Mouse (Mus musculus) neural tube, embryonic 10.5 days (tissue): ENCODE results near the gene Prkcsh.

Experiments
- DNase-seq: peaks from one replicate; pipeline ENCODE4 v3.0.0-alpha.2; 2017; ENCODE audit warnings: low spot score; ENCODE audit errors: extremely low spot score

The Prkcsh gene

DNA sequence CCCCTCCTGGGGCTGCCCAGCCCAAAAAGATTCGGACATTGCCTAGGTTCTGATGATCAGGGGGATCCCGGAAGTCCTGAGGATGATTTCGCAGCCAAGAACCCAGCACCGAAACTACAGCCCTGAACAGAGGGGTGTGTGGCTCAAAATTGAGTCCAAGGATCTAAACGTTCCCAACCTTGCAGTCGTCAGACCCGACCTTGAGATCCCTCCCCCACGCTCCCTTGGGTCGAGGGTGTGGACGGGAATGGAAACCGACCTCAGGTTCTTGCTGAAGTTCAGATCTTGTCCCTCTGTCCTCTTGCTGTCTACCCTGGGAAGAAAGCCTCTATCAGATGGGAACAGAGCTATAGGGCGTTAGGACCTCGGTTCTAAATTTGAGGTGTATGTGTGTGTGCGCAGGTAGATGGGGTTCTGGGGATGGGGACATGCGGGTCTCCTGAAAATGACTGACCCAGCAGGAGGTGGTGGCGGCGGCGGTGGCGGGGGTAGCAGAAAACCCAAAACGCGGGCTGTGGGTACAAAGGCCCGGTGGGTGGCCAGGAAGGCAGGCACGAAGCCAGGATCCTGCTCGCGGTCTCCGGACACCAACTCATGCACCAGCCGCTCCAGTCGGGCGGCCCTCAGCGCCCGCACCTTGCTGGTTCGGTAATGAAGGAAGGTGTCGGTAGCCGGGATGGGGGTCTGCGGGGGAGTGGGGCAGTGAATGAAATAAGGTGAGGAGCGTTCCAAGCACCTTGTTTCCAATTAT lies 14.8 kb upstream of the Prkcsh start:
- DNase-seq = peak; percentile 18

DNA sequence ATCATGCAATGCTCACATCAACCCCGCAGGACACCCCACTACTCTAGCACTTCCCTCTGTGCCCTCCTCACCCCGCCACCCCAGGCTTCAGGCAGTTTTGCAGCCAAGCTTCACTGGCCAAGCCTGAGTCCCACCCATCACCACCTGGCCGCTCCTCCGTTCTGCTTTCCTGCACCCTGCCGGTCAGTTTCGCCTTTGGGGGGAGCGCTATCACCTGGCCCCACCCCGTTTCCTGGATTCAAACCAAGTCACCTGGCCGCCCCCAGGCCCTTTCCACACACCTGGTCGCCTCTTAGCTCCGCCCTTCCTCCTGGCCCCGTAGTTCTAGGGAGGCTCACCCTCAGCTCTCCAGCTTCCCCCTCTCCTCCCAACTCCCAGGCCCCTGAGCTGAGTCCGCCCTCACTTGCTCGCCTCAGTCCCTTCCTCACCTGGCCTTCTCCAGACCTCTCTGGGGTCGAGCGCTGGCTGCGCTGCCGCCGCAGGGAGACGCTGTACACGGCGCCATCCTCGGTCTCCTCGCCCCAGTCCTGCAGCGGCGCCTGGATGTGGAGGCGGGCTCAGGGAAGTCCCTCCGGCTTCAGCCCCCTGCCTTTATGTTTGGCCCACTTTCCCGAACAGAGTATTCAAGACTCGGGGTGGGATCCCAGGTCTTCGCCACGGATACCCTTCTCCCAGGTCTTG lies 14.0 kb upstream of the Prkcsh start:
- peak; percentile 45 for DNase-seq

DNA sequence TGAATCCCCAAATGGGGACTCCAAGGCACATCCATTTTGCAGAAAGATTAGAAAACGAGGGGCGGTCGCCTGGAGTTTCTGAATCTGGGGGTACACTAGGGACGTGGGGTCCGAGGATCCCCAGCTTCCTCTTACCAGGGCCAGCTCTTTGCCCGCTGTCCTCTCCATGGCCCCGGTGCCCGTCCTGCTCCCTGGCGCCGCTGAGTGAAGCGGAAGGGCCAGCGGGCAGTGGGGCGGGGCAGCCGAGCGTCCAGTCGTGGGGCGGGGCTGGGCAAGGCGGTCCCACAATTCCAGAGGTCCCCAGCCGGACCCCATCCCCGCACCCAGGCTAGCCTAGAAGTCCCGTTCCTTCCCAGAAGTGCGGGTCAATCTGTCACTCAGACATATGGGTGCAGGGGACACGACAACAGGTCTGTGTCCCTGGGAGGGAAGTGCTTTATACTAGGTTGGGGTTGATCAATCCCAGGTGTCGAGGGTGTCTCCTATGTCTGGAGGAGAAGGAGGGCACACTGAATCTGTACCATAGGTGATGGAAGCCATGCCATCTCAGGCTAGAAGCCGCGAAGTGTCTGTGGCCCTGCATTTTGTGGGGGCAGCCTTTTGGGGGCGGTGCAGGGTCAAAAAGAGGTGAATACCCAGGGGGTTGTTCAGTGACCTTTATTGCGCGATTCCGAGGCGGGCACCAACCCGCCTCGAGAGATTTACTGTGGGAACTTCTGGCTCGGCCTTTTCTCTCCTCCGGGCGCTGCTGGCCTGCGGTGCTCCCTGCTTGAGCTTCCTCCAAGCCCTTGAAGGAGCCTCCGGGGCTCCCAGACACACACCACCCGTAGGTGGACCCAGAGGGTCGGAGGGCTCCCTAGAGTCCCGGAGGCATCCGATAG lies 13.1 kb upstream of the Prkcsh start, which contains the start of gene Rgl3:
TSS of gene Rgl3 (minus strand) at position 217 of the 881 bp plus-strand sequence.
- peak; percentile 69 for DNase-seq

GRCm38 (mm10) chr9:21992227-21992626 lies 10.4 kb upstream of the Prkcsh start:
- no peak for DNase-seq

DNA sequence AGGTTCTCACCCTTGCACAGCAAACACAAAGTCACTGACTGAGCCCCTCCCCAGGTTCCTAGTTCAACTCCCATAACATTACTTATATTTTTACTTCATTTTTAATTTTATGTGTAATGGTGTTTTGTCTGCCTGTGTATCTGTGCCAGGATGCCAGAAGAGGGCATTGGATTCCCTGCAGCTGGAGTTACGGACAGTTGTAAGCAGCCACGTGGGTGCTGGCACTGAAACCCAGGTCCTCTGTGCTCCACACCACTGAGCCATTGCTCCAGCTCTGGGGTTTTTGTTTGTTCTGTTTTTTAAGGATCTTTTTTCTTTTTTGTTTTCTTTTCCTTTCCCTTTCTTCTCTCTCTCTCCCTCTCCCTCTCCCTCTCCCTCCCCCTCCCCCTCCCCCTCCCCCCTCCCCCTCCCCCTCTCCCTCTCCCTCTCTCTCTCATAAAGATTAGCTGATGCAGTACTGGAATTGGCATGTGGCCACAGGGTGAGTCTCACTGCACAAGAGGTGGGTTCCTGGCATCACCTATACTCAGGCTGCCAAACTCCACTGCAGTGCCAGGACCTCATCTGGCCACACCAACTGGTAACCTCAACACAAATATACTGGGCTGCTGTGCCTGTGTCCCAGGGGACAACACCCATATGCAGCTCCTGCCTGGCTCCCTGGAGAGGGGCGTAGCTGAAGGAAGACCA lies 6.3 kb upstream of the Prkcsh start:
- no peak for DNase-seq

DNA sequence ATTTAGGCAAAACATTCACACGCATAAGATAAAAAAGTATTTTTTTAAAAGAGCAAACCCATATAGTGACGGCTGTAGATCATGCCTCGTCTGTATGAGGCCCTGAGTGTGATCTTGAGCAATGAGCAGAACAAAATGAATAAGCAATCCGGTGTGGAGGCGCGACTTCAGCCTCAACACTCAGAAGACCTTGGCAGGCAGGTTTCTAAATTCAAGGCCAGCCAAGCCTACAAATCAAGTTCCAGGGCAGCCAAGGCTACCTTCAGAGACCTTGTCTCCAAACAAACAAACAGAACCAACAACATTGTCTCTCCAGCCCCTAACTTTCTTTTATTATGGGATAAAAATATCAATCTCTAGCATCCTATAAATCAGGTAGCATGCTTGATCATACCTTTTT lies 2.3 kb upstream of the Prkcsh start:
- no peak for DNase-seq

DNA sequence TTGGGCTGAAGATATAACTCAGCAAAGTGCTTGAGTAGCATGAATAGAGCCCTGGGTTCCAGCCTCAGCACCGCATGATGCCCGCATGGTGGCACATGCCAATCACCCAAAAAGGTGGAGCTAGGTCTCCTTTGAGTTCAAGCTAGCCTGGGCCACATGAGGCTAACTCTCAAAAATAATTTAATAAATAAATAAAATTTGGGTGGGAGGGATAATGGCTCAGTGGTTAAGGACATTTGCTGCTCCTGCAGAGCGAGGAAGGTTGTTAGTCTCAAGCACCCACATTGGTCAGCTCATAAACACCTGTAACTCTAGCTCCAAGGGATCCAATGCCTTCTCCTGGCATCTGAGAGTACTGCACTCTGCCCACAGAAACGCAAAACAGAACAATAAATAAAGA lies 973 bp upstream of the Prkcsh start:
- no peak for DNase-seq

GRCm38 (mm10) chr9:22003163-22003554 lies 553 bp downstream of the Prkcsh start:
- DNase-seq = no peak

- no peak for DNase-seq
Observed at GRCm38 (mm10) chr9:22004546-22004945, 1.9 kb downstream of the Prkcsh start.

DNA sequence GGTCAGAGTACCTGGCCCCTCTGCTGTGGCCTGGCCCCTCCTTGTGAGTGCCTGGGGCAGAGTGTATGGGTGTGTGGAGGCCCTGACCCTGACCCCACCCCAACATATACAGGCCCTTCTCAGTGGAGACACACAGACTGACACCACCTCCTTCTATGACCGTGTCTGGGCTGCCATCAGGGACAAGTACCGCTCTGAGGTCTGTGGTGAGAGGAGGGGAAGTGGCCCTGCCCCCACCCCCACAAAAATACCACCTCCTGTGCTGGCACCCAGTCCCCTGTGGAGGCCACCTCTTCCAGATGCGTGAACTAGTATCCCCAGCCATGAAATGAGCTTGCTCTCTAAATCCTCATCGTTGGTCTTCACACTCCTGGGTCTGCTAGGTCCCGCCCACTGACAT lies 8.4 kb downstream of the Prkcsh start:
- no peak for DNase-seq

GRCm38 (mm10) chr9:22012731-22013130 lies 10.1 kb downstream of the Prkcsh start:
- DNase-seq = no peak

DNA sequence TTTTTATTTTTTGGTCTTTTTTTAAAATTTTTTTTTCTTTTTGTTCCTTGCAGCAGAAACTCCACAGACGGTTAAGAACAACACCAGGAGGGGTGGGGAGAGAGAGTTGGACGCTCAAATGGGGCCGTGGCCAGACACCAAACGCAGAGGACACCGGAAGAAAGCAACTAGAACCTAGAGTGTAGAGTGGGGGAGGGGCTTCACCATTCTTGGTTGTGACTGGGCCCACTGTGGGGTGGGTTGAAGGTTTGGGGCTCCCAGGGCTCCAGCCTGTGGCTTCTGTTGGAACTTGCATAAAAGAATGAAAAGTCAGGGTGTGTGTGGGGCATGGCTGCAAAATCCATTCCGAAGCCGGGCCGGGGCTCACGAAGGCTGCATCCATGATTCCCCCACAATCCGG lies 13.6 kb downstream of the Prkcsh start:
- no peak for DNase-seq

DNA sequence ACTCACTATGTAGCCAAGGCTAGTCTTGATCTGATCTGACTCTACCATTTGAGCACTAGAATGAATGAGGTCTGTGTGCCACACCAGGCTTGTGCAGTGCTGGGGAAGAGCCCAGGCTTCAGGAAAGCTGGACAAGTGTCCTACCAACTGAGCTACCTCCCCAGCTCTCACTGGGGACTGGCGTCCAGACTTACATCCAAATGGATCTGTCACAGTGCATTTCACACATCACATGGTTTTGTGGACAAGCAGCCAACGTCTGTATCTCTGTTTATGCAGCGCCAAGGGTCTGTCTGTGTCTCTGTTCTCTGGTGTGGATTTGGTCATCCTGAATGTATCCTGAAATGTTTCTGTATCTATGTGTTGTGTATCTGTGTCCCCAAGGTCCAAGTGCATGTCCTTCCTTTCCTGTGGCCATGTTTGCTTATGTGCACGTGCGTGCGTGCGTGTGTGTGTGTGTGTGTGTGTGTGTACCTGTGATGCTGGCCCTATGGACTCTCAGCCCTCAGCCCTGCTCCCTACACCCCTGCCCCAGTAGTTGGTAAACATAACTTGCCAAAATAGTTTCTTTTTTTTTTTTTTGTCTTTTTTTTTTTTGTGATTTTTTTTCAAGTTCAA lies 14.7 kb downstream of the Prkcsh start:
- DNase-seq = no peak

GRCm38 (mm10) chr9:22024592-22024991 lies 22.0 kb downstream of the Prkcsh start:
- peak; percentile 28 for DNase-seq

GRCm38 (mm10) chr9:22028467-22028866 lies 25.9 kb downstream of the Prkcsh start:
- no peak for DNase-seq

DNA sequence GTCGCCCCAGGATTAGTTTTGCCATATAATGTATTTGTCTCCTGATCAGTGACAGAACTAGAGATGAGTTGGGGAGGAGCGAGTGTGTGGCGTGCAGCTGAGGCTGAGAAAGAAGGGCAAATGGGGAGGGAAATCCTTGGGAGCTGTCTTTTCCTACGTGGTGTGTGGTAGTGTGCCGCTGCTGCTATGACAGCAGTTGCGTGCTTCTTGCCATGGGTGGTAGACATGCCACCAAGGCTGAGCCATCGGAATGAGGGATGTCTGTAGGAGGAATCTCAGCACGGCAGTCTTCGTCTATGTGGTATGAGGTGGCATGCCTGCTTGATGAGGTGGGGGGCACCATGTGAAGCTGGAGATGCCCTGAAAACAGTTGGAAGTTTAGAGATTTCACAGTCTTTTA lies 27.8 kb downstream of the Prkcsh start:
- DNase-seq = no peak

DNA sequence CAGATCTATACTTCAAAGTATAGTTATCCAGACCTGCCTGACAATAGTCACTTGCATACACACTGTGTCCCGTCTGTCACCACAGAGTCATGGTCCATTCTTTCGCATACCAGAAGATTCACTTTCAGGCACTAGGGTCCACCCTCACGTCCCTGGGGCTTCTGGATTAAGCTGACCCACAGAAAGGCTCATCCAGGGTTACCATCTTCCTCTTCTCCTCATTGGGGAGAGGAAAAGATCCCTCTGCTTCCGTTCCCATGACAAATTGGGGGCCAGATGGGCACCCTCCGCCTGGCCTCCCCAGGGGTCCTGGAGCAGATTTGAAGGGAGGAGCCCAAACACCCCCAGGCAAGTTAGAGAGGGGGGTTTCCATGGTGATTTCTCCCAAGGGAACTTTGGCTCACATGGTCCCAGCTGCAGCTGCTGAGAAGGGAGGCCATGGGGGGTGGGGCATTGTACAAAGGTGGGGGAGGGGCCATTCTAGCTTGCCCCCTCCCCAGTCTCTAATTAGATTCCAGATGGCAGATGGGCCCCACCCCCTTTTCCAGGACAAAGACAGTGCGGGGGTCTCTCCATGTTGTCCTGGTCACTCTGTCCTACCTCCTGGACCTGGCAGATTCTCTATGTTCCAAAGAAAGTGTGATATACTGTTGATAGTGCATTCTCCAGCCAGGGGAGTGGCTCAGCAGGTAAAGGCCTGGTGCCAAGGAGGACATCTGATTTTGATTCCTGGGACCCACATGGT lies 32.9 kb downstream of the Prkcsh start:
- DNase-seq = peak; percentile 35

DNA sequence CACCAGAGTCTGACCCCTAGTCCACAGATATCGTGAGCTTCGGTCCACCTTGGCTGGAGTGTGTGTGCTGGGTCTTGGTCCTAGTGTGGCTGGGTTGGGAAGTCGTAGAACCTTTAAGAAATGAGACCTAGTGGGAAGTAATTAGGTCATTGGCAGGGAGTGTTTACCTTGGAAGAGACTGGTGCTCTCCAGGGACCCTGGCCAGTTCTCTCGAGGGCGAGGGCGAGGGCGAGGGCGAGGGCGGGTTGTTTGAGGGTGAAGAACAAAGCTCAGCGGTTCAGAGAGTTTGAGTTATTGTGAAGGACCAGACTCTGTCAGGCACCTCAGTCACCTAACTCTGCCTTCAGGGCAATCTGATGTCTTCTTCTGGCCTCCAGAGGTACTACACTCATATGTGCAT lies 35.2 kb downstream of the Prkcsh start:
- no peak for DNase-seq

GRCm38 (mm10) chr9:22041832-22042231 lies 39.2 kb downstream of the Prkcsh start:
- no peak for DNase-seq

GRCm38 (mm10) chr9:22047329-22047728 lies 44.7 kb downstream of the Prkcsh start:
- no peak for DNase-seq
